8 mouse cellular contexts compared by ENCODE assay signal in the genomic region with DNA sequence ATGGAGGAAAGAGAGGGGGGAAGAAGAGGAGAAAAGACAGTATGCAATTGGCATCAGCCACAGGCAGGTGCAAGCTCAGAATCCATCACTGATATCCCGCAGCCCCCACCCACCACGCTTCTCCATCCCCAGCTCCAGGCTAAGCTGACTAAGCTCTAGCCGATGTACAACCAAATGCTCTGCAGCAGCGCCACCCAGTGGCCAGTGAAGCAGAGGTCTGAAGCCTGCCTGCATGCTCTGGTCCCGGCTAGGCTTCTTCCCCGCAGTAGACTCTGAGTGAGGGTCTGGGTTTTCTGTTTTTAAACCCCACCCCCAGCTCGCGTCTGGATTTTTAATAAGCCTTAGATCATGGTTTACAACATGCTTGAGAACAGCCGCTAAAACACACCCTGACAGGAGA. TPM values are rescaled to one million over a fixed set of nuclear protein-coding genes. Genes with fewer than 3 reads are reported as not detected.
DNase-seq lines count a peak whose midpoint lies in the region; ATAC-seq and TF ChIP-seq lines count a peak whose summit lies in the region.

No protein-coding gene starts in this region.

- ATAC-seq in forebrain, embryonic 14.5 days: peak; percentile 98
- peak; percentile 66 for ATAC-seq in liver, embryonic 13.5 days (ENCODE audit: low read depth)
- peak; percentile 94 for ATAC-seq in neural tube, embryonic 14.5 days (ENCODE audit: low read depth)

- under 1% methylated on average over 9 of the region's 9 CpGs for WGBS in forebrain, embryonic 14.5 days
- WGBS in liver, embryonic 13.5 days (ENCODE audit: insufficient replicate concordance): 13% methylated on average over 9 of the region's 9 CpGs
- 2% methylated on average over 9 of the region's 9 CpGs for WGBS in neural tube, embryonic 14.5 days

- H3K27ac ChIP-seq in forebrain, embryonic 14.5 days (ENCODE audit: low read depth, low read length): 0 out of 2 replicates have a peak overlapping the region, but pooled peaks have one; percentile 16
- H3K27ac ChIP-seq in liver, embryonic 13.5 days: no peak overlapping the region
- no peak overlapping the region for H3K27ac ChIP-seq in neural tube, embryonic 14.5 days (ENCODE audit: low read depth, low read length)
- H3K27ac ChIP-seq in testis, adult 2 months (ENCODE audit: control insufficient read depth, insufficient read depth, low read depth, low read length): no peak overlapping the region

- peak overlapping the region; percentile 61 for H3K4me2 ChIP-seq in forebrain, embryonic 14.5 days (ENCODE audit: low read length)
- H3K4me2 ChIP-seq in liver, embryonic 13.5 days: peak overlapping the region; percentile 30
- H3K4me2 ChIP-seq in neural tube, embryonic 14.5 days (ENCODE audit: low read depth, low read length): peak overlapping the region; percentile 61

- peak; percentile 48 to 66 for DNase-seq in CD8-positive naive resting alpha-beta T cell, adult 2 months (ENCODE audit: low read depth in 2 of 2, low spot score in 2 of 2)
- peak; percentile 71 for DNase-seq in c-Kit-positive CD71-positive TER-119-positive erythroid progenitor cells, embryonic 14.5 days (ENCODE audit: low spot score)
- DNase-seq in forebrain, embryonic 14.5 days (ENCODE audit: low spot score): peak; percentile 96
- DNase-seq in heart, postnatal 10 days: peak; percentile 90 to 94
- peak; percentile 82 to 96 for DNase-seq in kidney, postnatal 36 days
- peak; percentile 53 for DNase-seq in liver, embryonic 13.5 days

- no peaks in the 10 kb centered on the region for H3K27me3 ChIP-seq in forebrain, embryonic 14.5 days (replicated peaks; ENCODE audit: control insufficient read depth, insufficient read depth, low read length)
- H3K27me3 ChIP-seq in liver, embryonic 13.5 days: no peaks in the 10 kb centered on the region
- no peaks in the 10 kb centered on the region for H3K27me3 ChIP-seq in neural tube, embryonic 14.5 days (ENCODE audit: control insufficient read depth, insufficient read depth, low read length)
- no peaks in the 10 kb centered on the region for H3K27me3 ChIP-seq in testis, adult 2 months (ENCODE audit: control insufficient read depth, insufficient read depth, low read length)

- no peaks in the 10 kb centered on the region for H3K4me1 ChIP-seq in forebrain, embryonic 14.5 days (ENCODE audit: control insufficient read depth, insufficient read depth, low read length)
- no peaks in the 10 kb centered on the region for H3K4me1 ChIP-seq in liver, embryonic 13.5 days (replicated peaks)
- no peaks in the 10 kb centered on the region for H3K4me1 ChIP-seq in neural tube, embryonic 14.5 days (ENCODE audit: control insufficient read depth, insufficient read depth, low read length)
- peaks cover 3% of the 10 kb centered on the region for H3K4me1 ChIP-seq in testis, adult 2 months (ENCODE audit: control insufficient read depth, insufficient read depth, low read length)

- intact Hi-C loops in heart, postnatal 10 days (cut with DNase I): loop anchor here (1.0 to 5.0 kb wide), 4 partner anchors 56 to 262 kb away; no protein-coding TSS in a partner anchor

- H3K9me3 ChIP-seq in forebrain, embryonic 14.5 days (replicated peaks; ENCODE audit: control insufficient read depth, low read length): no peaks in the 10 kb centered on the region
- H3K9me3 ChIP-seq in liver, embryonic 13.5 days (replicated peaks): no peaks in the 10 kb centered on the region
- H3K9me3 ChIP-seq in neural tube, embryonic 14.5 days (ENCODE audit: control insufficient read depth, low read length): no peaks in the 10 kb centered on the region

- no peaks in the 10 kb centered on the region for H3K36me3 ChIP-seq in forebrain, embryonic 14.5 days (ENCODE audit: control insufficient read depth, insufficient read depth, low read length)
- H3K36me3 ChIP-seq in liver, embryonic 13.5 days: no peaks in the 10 kb centered on the region
- H3K36me3 ChIP-seq in neural tube, embryonic 14.5 days (ENCODE audit: control insufficient read depth, insufficient read depth, low read length): no peaks in the 10 kb centered on the region
- H3K36me3 ChIP-seq in testis, adult 2 months (ENCODE audit: control insufficient read depth, insufficient read depth, low read length): no peaks in the 10 kb centered on the region

- TF ChIP-seq CTCF in testis, adult 2 months (IDR thresholded peaks at IDR 0.05; ENCODE audit: control insufficient read depth, insufficient read depth, insufficient replicate concordance, low read depth, low read length): peak; percentile 91

- TF ChIP-seq POLR2A in testis, adult 2 months (IDR thresholded peaks at IDR 0.05; ENCODE audit: control insufficient read depth, low read depth, low read length): no peak

- peak overlapping the region; percentile 32; the same call in 1 of the 2 replicates for H3K9ac ChIP-seq in forebrain, embryonic 14.5 days (ENCODE audit: low read length)
- H3K9ac ChIP-seq in liver, embryonic 13.5 days: no peak overlapping the region
- H3K9ac ChIP-seq in neural tube, embryonic 14.5 days (replicated peaks; ENCODE audit: low read depth, low read length): peak overlapping the region; percentile 41

- H3K4me3 ChIP-seq in forebrain, embryonic 14.5 days (ENCODE audit: low read depth, low read length): peak overlapping the region; percentile 24; the same call in 1 of the 2 replicates
- no peak overlapping the region for H3K4me3 ChIP-seq in liver, embryonic 13.5 days (replicated peaks)
- H3K4me3 ChIP-seq in neural tube, embryonic 14.5 days (ENCODE audit: low read depth, low read length): 0 out of 2 replicates have a peak overlapping the region, but pooled peaks have one; percentile 17
- no peak overlapping the region for H3K4me3 ChIP-seq in testis, adult 2 months (ENCODE audit: control insufficient read depth, low read depth, low read length)

RNA-seq across cellular contexts. Expression of a gene that starts 41.7 kb away (rescaled TPM):
- polyA plus RNA-seq in forebrain, embryonic 14.5 days (2014; fragmentation: Nextera tagmentation; extraction: Ambion mirVana): 3.6 and 4.4 TPM in 2 replicates
- 1 to 10 TPM; 1.3 to 1.4 TPM for total RNA-seq in heart, postnatal 10 days (2021)
- 0.16 TPM in 2 replicates for polyA plus RNA-seq in liver, embryonic 13.5 days (2015; fragmentation: Nextera tagmentation; extraction: Ambion mirVana)
- polyA plus RNA-seq in neural tube, embryonic 14.5 days (2014; fragmentation: Nextera tagmentation; extraction: Ambion mirVana): 4.2 and 4.8 TPM in 2 replicates
- polyA plus RNA-seq in testis, adult 2 months (2012; rRNA removed): 15.3 and 17.3 TPM in 2 replicates

RNA-seq across cellular contexts. Expression of a gene that starts 42.8 kb away (rescaled TPM):
- 11.2 and 13.4 TPM in 2 replicates for polyA plus RNA-seq in forebrain, embryonic 14.5 days (2014; fragmentation: Nextera tagmentation; extraction: Ambion mirVana)
- 1 to 10 TPM; 2.4 to 2.7 TPM for total RNA-seq in heart, postnatal 10 days (2021)
- polyA plus RNA-seq in liver, embryonic 13.5 days (2015; fragmentation: Nextera tagmentation; extraction: Ambion mirVana): 8.3 and 9.6 TPM in 2 replicates
- 18.3 and 31.1 TPM in 2 replicates for polyA plus RNA-seq in neural tube, embryonic 14.5 days (2014; fragmentation: Nextera tagmentation; extraction: Ambion mirVana)
- 16.7 and 18.3 TPM in 2 replicates for polyA plus RNA-seq in testis, adult 2 months (2012; rRNA removed)

Comparison
In these comparisons a context has a peak if more than half of its experiments do, and no peak if none do; other contexts are left out.
1. H3K4me3 ChIP-seq: peak in forebrain, embryonic 14.5 days (single experiment) and neural tube, embryonic 14.5 days (single experiment); none in liver, embryonic 13.5 days (single experiment) and testis, adult 2 months (single experiment).
2. Peak in every context shown above with its lines, with median percentiles within 50 percentile points of each other: DNase-seq, ATAC-seq and H3K4me2 ChIP-seq.